Mouse (Mus musculus): ENCODE data around the gene Snrpb2.

The Snrpb2 gene

DNA sequence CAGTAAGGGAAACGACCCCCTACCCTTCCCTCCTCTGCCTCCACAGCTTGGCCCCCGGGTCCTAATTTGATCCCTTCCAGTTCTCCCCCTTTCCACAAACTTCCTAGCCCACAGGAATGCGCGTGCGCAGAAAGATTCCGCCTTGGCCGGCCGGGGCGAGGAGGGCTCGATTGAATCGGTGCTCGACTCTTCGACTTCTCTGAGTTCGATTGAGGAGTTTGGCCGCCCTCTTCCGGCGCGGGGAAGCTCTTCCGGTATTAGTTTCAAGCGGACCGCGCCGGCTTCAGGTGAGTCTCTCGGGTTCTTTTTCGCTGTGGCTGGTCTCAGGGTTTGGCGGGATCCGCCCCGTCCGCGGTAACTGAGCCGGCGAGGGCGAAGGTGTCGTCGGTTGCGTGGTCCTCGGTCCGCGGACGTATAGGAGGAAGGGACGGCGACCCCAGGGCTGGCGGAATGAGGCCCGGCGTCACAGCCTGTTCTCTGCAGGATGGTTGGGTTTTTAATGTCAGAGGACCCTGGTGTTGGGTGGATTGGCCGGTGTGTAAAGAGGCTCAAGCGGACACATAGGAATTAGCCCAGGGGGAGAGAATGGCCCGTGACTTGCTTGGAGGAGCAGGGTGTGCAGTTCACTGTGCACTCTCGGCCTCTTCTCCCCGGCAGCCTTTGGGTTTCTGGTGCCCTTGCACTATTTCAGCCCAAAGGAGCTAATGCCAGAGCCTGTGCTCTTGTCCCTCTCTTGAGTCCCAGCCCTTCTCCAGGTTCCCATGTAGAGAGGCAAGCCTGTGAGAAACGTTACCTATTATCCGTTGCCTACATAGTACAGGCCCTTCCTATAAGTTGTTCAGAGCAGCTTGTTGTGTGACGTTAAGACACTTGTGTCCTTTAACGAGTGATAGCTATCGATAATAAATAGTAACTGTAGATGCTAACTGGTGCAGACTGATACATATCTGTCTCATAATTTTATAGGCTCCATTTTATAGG is at the start of gene Snrpb2:
Snrpb2 (plus strand) TSS at position 228 of the 981 bp plus-strand sequence.
- DNase-seq (ENCODE audit: low read depth, low spot score), result peak; percentile 88

DNA sequence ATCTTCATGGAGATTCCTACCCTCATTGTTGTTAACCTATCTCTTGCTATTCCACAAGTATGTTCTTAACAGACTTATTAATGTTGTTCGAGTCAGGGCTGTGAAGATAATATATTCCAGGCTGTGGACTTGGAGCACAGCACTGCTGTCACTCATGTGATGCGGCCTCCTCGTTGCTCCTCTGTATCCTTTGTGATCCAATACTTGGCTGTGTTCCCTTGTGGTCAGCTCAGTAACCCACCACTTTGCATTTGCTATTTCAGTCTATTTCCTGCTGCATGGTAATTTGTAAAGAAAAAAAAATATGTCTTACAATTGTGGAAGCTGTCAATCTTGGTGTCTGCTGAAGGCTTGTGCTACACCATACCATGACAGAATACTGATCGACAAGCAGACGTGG is 49.8 kb upstream of the Snrpb2 start:
- no peak for DNase-seq (ENCODE audit: low read depth, low spot score)

DNA sequence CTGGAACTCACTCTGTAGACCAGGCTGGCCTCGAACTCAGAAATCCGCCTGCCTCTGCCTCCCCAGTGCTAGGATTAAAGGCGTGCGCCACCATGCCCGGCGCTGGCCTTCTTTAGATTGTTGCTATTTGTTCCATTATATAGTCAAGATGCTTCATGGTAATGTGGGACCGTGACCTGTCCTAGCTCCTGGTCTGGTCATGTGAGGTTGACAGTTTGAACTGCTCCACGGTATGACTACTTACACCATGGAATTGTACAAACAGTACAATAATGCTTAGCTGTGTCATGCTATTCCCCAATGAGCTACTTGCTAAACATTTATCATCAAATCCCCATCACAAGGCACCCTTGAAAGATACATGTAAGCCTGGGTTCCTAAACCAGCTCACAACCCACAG is 44.8 kb upstream of the Snrpb2 start:
- no peak for DNase-seq (ENCODE audit: low read depth, low spot score)

DNA sequence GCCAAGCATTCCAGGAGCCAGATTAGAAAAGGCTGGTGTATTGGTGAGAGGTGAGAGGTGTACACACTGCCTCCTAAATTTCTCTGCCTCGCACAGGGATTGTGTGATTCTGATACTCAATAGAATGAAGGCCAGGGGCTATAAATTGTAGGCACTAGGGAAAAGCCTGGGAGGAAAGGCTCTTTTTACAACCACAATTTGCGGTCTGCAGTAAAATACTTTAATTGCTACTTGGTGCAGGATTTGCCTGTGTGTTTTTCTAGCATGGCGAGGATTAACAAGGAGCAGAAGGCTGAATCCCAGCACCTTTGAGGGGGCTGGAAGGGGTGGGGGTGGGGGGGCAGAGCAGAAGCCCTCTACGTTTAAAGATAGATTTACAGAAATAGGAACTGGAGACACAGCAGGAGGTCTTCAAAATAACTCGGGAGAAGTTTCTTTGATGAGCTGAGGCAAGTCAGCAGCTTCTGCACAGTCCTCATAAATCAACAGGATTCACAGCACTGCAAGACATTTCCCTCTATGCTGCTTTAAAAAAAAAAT is 44.2 kb upstream of the Snrpb2 start:
- peak; percentile 34 for DNase-seq (ENCODE audit: low read depth, low spot score)

DNA sequence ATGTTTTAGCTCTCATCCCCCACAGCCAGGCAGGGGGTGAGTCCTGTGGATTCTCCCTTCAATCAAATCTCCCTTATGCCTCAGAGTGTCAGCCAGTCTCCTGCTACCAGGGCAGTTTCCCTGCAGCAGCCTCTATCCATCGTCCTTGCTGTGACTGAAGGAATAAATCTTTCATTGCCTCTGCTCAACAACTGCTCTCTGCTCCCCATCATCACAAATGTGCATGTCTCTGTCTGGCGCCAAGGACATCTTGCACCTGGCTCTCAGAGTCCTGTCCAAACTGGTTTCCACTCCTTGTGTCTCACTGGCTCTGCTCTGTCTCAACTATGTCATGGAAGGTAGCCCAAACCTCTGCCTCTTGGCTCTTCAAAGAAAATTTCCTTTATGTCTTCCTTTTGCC is 43.1 kb upstream of the Snrpb2 start:
- DNase-seq (ENCODE audit: low read depth, low spot score), result no peak

DNA sequence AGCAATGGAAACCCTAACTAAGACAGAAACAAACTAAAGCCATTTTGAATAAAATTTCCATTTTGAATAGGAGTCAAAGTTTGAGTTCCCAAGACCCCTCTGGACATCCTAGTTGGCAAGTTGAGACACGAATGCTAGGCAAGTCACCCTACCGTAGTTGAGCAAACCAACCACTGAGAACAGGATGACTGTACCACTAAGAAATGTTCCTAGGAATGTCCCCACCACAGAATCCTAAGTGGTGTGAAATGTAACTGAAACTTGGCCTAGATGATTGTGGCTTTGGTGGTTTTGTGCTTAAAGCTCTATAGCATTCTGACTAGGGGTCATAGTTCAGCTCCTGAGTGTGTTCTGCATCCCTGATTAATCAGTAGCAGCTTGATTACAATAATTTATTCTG is 39.5 kb upstream of the Snrpb2 start:
- DNase-seq (ENCODE audit: low read depth, low spot score), result no peak

DNA sequence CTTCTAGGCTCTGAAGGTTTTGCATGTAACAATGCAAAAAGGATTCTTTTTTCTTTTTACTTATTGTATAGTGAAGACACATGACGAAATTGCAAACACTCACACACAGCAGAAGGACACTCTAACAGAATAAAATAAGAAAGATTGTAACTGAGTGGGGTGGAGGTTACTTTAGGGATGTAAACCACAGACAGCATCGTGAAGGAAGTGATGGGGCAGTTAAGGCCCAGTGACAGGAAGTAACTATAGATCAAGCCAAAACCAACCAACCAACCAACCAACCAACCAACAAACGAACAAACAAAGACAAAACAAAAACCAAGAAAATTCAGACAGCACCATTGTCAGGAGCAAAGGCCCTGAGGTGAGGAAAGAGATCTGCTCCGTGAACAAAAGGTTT is 38.6 kb upstream of the Snrpb2 start:
- DNase-seq (ENCODE audit: low read depth, low spot score), result no peak

DNA sequence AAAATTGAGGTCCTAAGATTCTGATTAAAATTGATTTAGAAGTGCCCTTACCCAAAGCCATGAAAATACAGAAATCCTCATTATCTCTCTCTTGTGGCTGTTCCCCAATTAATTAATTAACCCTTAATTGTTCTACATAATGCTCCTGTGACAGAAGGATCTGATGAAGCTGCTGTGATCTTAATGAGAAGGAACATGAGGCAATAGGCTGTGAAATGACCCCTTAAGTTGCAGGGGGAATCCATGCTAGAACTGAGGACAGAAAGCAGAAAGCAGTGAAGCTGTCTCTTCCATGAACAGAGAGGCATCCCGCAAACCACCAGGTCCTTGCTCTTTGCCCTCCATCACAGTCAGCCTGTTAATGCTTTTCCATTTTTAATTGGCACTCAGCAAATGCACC is 31.6 kb upstream of the Snrpb2 start:
- DNase-seq (ENCODE audit: low read depth, low spot score), result no peak

DNA sequence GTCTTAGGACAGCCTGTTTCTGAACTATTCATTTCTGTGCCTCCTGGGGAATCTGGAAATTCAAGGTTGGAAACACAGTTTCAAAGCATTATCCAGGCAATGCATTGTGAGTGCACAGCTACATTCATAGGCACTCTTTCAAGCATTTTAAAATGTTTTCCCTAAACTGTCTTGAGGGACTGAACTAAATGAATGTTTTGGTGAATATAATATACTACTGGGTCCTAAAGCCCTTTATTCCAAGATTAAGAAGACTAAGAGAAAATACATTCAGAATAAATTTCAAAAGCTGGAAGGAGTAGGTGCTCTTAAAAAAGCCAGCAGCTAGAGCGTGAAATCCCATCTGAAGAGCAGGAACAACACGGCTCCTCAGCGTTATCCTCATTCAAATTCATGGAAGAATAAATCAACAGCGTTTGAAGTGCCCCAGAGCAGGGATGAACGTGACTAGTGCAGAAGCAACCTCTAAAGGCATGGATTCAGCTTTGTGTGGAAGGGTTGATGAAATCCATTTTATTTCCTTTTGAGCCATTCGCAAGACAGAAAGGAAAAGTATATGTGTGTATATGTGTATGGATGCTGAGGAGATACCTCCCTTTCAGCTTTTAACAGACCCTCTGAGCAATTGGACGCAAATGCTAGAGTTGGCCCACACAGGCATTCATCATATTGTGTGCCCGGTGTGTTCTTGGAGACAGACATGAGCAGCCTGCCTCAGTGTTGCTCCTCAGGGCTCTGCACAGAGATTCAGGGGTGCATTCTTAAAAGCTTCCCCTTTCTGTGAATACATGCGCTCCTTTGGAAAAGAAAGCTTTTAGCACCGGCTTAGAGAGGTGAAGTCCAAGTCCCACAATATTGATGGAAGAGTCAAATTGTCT is 30.2 kb upstream of the Snrpb2 start:
- no peak for DNase-seq (ENCODE audit: low read depth, low spot score)

DNA sequence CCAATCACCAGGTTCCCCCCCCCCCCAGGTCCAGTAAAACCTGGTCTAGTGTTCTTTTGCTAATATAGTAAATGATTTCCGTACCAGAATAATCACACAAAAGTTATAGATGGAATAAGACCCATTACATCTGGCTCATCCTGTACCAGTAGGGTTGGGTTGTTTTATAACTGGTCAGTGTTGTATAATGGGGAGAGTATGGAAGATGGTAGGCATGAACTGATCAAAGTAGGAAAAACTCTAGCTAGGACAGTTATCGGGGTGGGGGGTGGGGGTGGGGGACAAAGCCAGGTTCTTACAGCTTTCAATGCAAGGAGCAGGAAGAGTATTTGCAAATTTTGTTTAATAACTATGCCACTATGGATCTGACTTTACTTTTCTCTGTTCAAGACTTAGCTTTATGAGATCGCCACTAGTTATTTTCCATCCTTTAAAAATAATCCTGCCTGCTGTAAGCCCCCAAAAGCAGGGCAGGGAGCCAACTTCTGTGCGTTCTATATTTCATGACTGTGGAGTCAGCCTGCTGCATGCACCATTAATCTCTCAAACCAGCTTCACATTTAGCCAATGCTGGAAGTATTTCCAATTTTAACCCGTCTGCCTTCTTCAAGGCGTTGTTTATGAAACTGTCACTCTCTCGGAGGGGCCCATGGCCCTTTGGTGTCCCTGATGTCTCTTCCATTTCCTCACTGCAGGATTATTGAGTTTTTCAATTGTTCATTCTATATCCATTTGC is 28.3 kb upstream of the Snrpb2 start:
- DNase-seq (ENCODE audit: low read depth, low spot score), result no peak

DNA sequence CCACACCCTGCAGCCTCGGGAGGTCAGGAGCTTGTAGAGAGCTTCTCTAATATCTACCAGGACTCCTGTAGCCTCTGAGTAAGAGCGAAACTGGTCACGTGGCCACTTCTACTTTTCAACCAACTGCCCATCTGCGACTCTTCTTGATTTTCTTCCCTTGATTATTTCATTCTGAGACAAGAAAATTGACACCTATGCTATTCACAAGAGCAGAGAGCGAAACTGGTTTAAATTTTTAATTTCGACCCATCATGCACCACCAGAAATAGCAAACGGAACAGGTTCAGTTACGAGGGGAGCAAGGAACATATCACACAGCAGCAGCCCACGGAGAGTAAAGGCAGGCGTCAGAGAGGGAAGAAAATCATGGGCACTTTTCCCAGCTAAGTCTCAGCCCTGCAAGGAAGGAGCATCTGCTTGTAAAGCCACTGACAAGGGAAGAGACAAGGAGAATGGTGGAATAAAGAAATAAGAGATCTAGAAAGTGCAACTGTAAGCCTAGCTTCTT is 27.7 kb upstream of the Snrpb2 start:
- DNase-seq (ENCODE audit: low read depth, low spot score), result no peak

DNA sequence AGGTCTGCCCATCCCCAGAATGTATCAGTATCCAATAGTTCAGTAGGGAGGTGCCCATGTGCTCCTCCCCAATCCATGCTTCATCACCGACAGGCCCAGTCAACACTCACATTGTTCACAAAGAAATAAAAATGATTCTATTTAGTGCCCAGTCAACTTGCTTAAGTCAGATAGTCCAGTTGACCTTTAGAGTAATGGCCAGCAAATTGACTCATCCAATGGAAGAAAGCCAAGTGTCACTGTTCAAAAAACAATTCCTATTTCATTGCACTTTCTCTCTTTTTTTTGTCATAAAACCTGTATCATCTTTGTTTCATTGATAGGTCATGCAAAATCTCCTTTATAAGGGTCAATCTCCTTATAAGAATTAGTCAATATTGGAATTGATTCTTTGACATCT is 21.2 kb upstream of the Snrpb2 start:
- DNase-seq (ENCODE audit: low read depth, low spot score), result no peak

DNA sequence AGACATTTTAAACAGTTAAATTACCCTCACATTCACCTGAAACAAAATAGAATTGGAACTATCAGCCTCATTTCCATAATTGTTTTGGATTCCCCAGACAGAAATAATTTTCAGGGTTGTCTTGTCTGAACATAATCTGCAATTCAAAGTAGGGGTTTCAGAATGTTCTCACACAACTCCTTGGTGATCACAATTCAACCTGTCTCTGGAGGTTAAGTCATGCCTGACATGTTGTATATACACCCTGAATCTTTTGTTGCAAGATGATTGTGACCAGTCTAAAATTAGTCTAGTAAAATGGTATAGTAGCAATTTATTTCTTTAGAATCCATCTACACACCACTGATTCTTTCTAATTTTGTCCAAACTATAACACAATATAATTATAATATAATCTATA is 7.6 kb upstream of the Snrpb2 start:
- DNase-seq (ENCODE audit: low read depth, low spot score), result no peak

DNA sequence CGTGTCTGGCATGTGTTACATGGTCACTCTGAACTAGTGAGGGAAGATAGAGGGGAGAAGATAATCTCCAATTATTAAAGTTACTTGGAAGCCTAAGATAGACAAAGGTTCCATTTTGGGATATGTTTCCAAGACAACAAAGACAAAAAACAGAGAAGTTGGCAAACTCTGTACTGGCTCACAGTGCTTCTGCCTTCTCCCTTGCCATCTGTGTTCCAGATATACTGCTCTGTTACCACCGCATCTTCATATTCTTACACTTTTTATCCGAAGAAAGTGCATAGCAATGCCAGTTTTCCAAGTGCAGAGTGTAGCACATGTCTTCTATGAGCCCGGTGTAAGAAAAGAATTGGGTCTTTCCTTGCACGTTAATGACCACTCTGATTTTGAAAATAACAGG is 6.1 kb upstream of the Snrpb2 start:
- no peak for DNase-seq (ENCODE audit: low read depth, low spot score)

DNA sequence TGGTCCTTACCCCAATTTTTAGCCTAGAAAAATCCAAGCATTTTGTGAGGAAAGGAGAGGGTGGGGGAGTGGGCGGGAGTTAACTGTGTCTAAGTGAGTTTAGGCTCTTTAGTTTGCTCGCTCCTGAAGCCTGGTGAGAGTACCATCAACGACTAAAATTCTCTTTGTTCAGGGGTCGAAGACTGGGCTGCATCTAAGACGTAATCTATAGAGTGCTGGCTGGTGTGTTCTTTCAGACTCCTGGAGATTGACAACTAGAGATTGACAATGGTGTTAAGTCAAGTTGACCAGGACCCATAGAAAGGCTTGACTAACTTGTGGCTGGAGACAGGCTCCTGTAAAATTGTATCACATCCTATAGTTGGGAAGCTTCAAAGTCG is 417 bp upstream of the Snrpb2 start:
- DNase-seq (ENCODE audit: low read depth, low spot score), result no peak

DNA sequence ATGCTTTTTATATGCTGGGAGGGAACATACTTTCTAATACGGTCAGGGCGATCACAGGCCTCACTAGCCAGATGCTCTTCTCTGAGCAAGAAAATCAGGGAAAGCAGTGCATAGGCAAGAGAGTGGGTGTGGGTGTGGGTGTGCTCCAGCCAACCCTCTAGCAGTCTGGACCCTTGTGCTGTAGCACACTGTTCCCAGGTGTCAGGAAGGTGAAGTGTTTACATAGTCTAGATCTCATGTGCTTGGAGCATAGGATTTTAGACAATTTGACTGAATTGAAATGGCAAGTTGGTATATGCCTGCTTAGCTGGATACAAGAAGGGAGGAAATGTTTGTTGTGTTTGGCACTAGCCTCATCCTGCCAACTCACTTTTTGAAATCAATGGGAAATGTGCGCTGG is 3.1 kb downstream of the Snrpb2 start:
- DNase-seq (ENCODE audit: low read depth, low spot score), result no peak

DNA sequence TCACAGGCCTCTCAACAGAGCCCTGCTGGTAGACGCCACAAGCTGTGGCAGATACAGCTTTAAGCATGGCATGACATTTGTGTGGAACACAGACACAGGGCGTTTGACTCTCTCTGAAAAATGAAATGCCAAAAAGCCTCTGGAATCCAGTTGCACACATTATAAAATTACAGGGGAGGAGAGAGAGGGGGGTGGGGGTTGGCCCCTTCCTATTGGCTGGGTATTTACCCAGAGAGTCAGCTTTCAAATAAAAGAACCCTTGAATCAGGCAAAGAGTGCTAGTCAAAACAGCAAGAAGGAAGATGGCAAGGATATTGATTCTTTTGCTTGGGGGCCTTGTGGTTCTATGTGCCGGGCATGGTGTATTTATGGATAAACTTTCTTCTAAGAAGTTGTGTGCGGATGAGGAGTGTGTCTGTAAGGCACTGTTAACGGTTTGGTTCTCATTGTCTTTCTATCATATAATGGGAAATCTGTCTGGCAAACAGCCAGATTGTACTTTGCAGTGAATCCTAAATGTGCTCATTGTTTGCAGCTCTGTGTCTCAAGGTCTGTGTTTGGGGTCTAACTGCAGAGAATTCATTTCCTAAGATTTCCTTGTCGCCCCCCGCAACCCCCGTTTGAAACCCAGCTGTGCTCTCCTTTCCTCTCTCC is 15.5 kb downstream of the Snrpb2 start, which contains the start of gene Otor:
Otor (plus strand) TSS at position 276 of the 654 bp plus-strand sequence.
- DNase-seq (ENCODE audit: low read depth, low spot score), result no peak

DNA sequence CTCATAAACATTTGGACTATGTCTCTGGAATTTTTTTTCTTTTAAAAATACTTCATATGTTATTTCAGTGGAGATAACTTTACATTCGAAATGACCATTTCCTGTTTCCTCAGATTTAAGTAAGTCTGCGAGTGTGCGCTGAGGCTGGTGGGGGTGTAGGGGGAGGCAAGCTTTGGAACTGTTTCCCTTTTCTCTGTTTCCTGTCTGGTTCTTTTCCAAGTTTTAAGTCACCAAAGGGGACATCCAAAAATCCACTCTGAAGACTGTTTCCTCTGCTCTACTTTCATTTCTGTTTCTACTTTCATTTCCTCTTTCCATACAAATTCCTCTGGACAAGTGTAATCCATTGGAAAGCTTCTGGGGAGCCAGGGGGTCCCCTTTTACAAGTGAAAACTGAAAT is 18.9 kb downstream of the Snrpb2 start:
- DNase-seq (ENCODE audit: low read depth, low spot score), result no peak

DNA sequence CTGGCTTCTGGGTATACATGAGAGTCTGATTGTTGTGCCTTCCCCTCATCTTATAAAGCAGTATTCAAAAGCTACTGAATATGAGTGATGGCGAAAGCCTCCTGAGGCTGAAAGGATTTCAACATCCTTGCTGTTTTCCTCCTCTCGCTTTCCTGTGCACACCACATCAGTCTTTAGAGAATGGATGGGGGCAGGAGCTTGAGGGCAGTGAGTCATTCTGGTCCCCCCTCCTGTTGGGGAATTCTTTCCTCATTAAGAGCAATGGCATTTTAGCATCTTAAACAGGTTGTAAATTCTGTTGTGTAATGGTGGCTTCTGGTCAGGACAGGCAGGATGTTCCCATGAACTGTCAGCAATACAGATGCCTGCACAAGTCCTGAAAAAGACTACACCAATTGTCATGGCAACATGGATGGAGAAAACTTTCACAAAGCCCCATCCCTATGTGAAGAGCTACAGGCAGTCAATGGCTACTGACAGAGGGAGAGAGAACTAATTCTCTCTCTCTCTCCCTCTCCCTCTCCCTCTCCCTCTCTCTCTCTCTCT is 22.1 kb downstream of the Snrpb2 start:
- DNase-seq (ENCODE audit: low read depth, low spot score), result no peak

DNA sequence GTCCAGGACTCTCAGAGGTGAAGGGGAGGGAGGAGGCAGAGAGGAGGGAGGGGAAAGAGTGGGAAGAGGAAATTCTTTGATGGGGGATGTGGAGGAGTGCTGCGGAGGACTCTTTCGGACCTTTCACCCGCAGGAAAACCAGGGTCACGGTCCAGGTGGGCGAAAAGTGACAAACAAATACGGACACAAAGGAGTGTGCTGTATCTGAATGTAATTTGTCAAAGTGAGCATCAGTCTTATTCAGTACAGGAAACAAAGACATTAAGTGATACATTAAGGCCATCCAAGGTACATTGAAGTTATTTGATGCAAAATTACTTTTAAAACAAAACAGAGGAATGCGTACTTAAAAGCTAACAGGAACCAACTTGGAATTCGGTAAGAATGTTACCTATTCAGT is 27.0 kb downstream of the Snrpb2 start:
- no peak for DNase-seq (ENCODE audit: low read depth, low spot score)

DNA sequence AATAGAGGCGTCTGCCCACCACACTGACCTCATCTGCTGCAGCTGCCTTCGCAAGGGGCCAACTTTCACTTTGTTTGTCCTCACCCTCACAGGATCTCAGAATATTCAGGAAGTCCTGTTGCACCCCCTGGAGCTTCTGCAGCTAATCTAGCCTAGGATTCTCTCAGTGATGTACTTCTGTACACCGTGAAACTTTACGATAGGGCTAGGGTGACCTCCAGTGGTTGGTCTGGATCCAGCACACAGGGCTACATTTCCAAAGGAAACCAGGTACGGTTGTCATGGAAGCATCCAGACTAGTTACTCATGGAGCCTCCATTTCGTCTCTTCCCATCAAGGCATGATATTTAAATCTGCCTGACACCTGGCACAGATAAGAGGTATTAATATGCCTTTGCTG is 30.9 kb downstream of the Snrpb2 start:
- peak; percentile 48 for DNase-seq (ENCODE audit: low read depth, low spot score)
